Mouse (Mus musculus) cerebellum, adult 2 months (tissue): ENCODE results near the gene Mybpc2. TPM values are rescaled to one million over a fixed set of nuclear protein-coding genes. Genes with fewer than 3 reads are reported as not detected.

ENCODE experiments used
- DNase-seq, 2 experiments: peaks; one replicate each; pipeline ENCODE4 v3.0.0; 2021
- H3K27ac ChIP-seq: fragments of 200-500 bp; 2 replicates; pipeline ENCODE4 v1.5.1; 2012; ENCODE audit warnings: low read length, control low read depth, inconsistent platforms; ENCODE audit not compliant: insufficient read depth
- H3K27me3 ChIP-seq: fragments of 200-500 bp; 2 replicates; pipeline ENCODE4 v1.6.1; 2012; ENCODE audit warnings: inconsistent platforms, mild to moderate bottlenecking, low read length, moderate library complexity; ENCODE audit not compliant: control insufficient read depth, insufficient read depth
- H3K4me1 ChIP-seq: fragments of 200-500 bp; 2 replicates; pipeline ENCODE4 v1.6.1; 2011; ENCODE audit warnings: low read length; ENCODE audit not compliant: control insufficient read depth, insufficient read depth
- H3K4me3 ChIP-seq: fragments of 200-500 bp; replicated peaks from 2 replicates; pipeline ENCODE3; 2011; ENCODE audit warnings: mild to moderate bottlenecking, low read depth, low read length, control low read depth; ENCODE audit not compliant: insufficient read depth
- CTCF ChIP-seq: fragments of 200-500 bp; IDR thresholded peaks from 2 replicates; pipeline ENCODE4 v1.5.1; 2011; ENCODE audit warnings: low read depth, mild to moderate bottlenecking, control low read depth, low read length, moderate library complexity, borderline replicate concordance; ENCODE audit not compliant: insufficient read depth
- POLR2A ChIP-seq: fragments of 200-500 bp; IDR thresholded peaks from 2 replicates; pipeline ENCODE4 v1.6.1; 2011; ENCODE audit warnings: low read length, control low read depth, borderline replicate concordance; ENCODE audit not compliant: insufficient read depth
- WGBS: fragments of 180-500 bp; shearing (Covaris S2); methylation state at CpG from one replicate; pipeline ENCODE4 v1.1.7; 2018; 5-methylcytosine and 5-hydroxymethylcytosine counted together
- polyA plus RNA-seq: library from polyadenylated mRNA; depleted of rRNA; stranded (reverse); fragments of >200 nt; gene quantifications from 2 replicates; pipeline ENCODE4 v1.2.3, GENCODE M21; 2012

The Mybpc2 gene
- polyA plus RNA-seq, 1 experiment = 0.18 TPM

DNA sequence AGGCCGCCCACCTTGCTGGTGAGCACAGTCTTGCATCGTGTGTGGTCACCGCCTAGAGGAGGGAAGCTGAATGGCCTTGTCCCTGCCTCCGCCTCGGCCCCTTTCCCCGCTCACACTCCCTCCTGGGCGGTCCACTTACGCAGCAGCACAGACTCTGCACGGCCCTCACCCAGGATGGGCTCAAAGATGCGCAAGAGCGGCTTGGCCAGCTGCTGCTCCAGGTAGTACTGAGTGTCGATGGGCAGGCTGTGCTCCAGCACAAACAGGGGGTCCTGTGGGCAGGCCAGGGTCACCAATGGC is 9.2 kb upstream of the Mybpc2 start:
- DNase-seq = no peak
- Histone ChIP-seq H3K27me3 (no peaks in the 10 kb centered on the region), H3K4me1 (peaks cover 27% of the 10 kb centered on the region), H3K27ac (no peak overlapping the region), H3K4me3 (no peak overlapping the region)
- 78% methylated on average over 12 of the region's 12 CpGs for WGBS
- TF ChIP-seq CTCF (no peak), POLR2A (no peak)

- no peak for TF ChIP-seq CTCF
- no peak for TF ChIP-seq POLR2A
- no peaks in the 10 kb centered on the region for H3K27me3 ChIP-seq
- peaks cover 22% of the 10 kb centered on the region for H3K4me1 ChIP-seq
- H3K4me3 ChIP-seq = no peak overlapping the region
- H3K27ac ChIP-seq = no peak overlapping the region
- no peak for DNase-seq
- 85% methylated on average over 29 of the region's 29 CpGs for WGBS
Measured at GRCm38 (mm10) chr7:44532918-44533745, 8.7 kb upstream of the Mybpc2 start.

- no peak for TF ChIP-seq POLR2A
- TF ChIP-seq CTCF = no peak
- 77% methylated on average over 4 of the region's 4 CpGs for WGBS
- no peak within 1 kb of the TSS for H3K4me3 ChIP-seq
Measured at GRCm38 (mm10) chr7:44531946-44532732, 7.7 kb upstream of the Mybpc2 start, which contains the start of gene Spib. Spib (minus strand) TSS chr7:44532071.

DNA sequence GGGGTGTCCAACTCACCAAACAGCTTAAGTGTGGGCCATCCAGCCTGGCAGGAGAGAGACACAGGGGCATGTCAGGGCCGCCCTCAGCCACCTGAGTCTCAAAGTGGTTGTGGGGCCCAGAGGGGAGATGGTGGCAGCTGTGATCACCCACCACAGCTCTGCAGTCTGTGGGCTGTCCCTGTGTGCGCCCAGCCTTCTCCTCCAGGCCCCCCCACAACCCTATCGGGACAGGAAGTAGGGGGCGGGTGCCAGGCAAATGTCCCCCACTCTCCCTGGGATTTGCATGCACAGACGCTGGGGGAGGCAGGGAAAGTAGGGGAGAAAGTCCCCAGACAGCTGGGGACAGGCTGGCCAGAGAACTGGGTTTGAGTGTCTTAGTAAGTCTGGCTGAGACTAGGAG is 6.8 kb upstream of the Mybpc2 start:
- no peak overlapping the region for H3K4me3 ChIP-seq
- no peak for TF ChIP-seq POLR2A
- TF ChIP-seq CTCF = no peak
- peaks cover 3% of the 10 kb centered on the region for H3K4me1 ChIP-seq
- no peak for DNase-seq
- no peak overlapping the region for H3K27ac ChIP-seq
- H3K27me3 ChIP-seq = no peaks in the 10 kb centered on the region
- WGBS = 56% methylated on average over 5 of the region's 5 CpGs

More at GRCm38 (mm10) chr7:44531946-44532732, 7.7 kb upstream of the Mybpc2 start, which contains the start of gene Spib:
- Histone ChIP-seq H3K27me3 (no peaks in the 10 kb centered on the region), H3K4me1 (peaks cover 12% of the 10 kb centered on the region), H3K27ac (no peak within 1 kb of the TSS)
- no peak for DNase-seq

DNA sequence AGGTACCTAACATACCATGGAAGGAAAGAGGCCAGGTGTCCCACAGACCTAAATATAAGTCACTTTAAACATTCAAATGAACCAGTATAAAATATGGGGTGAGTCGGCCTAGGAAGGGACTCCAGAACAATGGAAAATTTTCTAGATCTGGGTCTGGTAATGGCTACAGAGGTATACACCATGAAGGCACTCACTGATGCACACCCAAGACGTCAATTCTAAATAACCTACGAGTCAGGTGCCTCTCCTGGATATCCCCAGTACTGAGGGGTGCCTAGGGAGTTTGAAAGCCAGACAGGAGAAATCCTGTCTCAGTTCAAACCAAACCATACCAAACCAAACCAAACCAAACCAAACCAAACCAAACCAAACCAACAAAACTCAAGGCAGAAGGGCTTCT is 6.1 kb upstream of the Mybpc2 start:
- no peak overlapping the region for H3K27ac ChIP-seq
- TF ChIP-seq POLR2A (no peak), CTCF (no peak)
- no peak for DNase-seq
- H3K4me1 ChIP-seq = no peaks in the 10 kb centered on the region
- H3K4me3 ChIP-seq = no peak overlapping the region
- H3K27me3 ChIP-seq = no peaks in the 10 kb centered on the region
- WGBS = 84% methylated on average over 3 of the region's 3 CpGs

- Histone ChIP-seq H3K27me3 (no peaks in the 10 kb centered on the region), H3K4me3 (no peak overlapping the region), H3K4me1 (no peaks in the 10 kb centered on the region), H3K27ac (no peak overlapping the region)
- 76% methylated on average over 5 of the region's 5 CpGs for WGBS
- TF ChIP-seq CTCF = no peak
- TF ChIP-seq POLR2A = no peak
- DNase-seq = no peak
Measured at GRCm38 (mm10) chr7:44529518-44529917, 5.1 kb upstream of the Mybpc2 start.

DNA sequence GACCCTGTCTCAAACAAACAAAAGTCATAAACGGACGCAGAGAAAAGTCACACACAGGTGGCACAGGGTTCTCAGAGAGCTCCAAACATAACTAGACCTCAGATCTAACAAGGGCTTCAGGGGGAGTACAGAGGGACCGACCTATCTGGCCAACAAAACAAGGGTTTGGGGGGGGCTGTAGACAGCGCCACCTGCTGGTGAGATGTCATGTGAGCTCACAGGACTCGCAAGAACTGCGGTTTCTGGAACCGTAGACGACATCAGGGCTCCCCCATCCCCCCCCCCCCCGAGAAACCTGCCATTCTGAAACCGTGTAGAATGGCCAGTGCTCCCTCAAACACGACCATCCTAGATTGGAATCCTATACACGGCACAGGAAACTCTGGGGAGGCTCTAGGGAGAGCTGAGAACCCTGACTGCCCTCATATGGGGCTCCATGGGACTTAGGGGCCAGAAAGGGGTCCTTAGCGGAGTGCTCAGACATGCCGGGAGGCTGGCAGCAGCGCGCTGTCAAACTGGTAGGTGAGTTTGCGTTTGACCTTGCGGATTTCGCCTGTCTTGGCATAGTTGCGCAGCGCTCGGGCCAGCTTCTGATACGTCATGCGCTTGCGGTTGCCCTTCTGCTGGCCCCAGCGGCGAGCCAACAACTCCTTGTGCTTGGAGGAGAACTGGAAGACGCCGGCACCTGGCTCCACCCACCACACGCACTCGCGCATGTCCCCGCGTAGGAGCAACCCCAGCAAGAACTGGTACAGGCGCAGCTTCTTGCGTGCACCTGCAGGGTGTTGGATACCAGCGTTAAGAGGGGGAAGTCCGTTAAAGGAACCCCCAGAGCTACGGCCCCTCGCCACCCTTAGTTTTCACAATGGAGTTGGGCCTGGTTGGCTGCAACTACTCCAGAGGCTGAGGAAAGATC is 3.3 kb upstream of the Mybpc2 start:
- H3K27ac ChIP-seq = peak overlapping the region; percentile 76
- DNase-seq = peak; percentile 83 to 84
- H3K4me1 ChIP-seq = no peaks in the 10 kb centered on the region
- 5% methylated on average over 40 of the region's 40 CpGs for WGBS
- TF ChIP-seq POLR2A (peak; percentile 55; the same call in 1 of the 2 replicates), CTCF (peak; percentile 82)
- peak overlapping the region; percentile 62 for H3K4me3 ChIP-seq
- no peaks in the 10 kb centered on the region for H3K27me3 ChIP-seq
